Mouse (Mus musculus): Measurements from ENCODE around the gene Myrfl. TPM values are rescaled to one million over a fixed set of nuclear protein-coding genes. Genes with fewer than 3 reads are reported as not detected.
A peak's percentile ranks its signal among the peaks of the same experiment; 100 is the strongest.

The Myrfl gene
- total RNA-seq (2017): not detected in 3 replicates

- ATAC-seq (replicated peaks; ENCODE audit: insufficient number of reproducible peaks, low FRiP score, low TSS enrichment, poor library complexity, severe bottlenecking): no peak
These were observed at the start of gene Myrfl for GRCm38 (mm10) chr10:116896336-116897177. Gene Myrfl, minus strand, starts transcription at chr10:116896919.

GRCm38 (mm10) chr10:116944940-116945339 lies 48.2 kb upstream of the Myrfl start:
- ATAC-seq (replicated peaks; ENCODE audit: insufficient number of reproducible peaks, low FRiP score, low TSS enrichment, poor library complexity, severe bottlenecking): no peak

- ATAC-seq (replicated peaks; ENCODE audit: insufficient number of reproducible peaks, low FRiP score, low TSS enrichment, poor library complexity, severe bottlenecking): no peak
These were observed 47.4 kb upstream of the Myrfl start for GRCm38 (mm10) chr10:116944144-116944543.

- 0 out of 2 replicates have a peak, but pooled peaks have one; percentile 37 for ATAC-seq (replicated peaks; ENCODE audit: insufficient number of reproducible peaks, low FRiP score, low TSS enrichment, poor library complexity, severe bottlenecking)
These were observed 46.3 kb upstream of the Myrfl start for GRCm38 (mm10) chr10:116943025-116943424.

- ATAC-seq (replicated peaks; ENCODE audit: insufficient number of reproducible peaks, low FRiP score, low TSS enrichment, poor library complexity, severe bottlenecking): no peak
These were observed 38.3 kb upstream of the Myrfl start for GRCm38 (mm10) chr10:116935028-116935427.

GRCm38 (mm10) chr10:116933794-116934193 lies 37.1 kb upstream of the Myrfl start:
- no peak for ATAC-seq (replicated peaks; ENCODE audit: insufficient number of reproducible peaks, low FRiP score, low TSS enrichment, poor library complexity, severe bottlenecking)

- ATAC-seq (replicated peaks; ENCODE audit: insufficient number of reproducible peaks, low FRiP score, low TSS enrichment, poor library complexity, severe bottlenecking): no peak
These were observed 35.7 kb upstream of the Myrfl start for GRCm38 (mm10) chr10:116932418-116932817.

- ATAC-seq (replicated peaks; ENCODE audit: insufficient number of reproducible peaks, low FRiP score, low TSS enrichment, poor library complexity, severe bottlenecking): 0 out of 2 replicates have a peak, but pooled peaks have one; percentile 43
These were observed 34.9 kb upstream of the Myrfl start for GRCm38 (mm10) chr10:116931497-116932179.

- 0 out of 2 replicates have a peak, but pooled peaks have one; percentile 12 for ATAC-seq (replicated peaks; ENCODE audit: insufficient number of reproducible peaks, low FRiP score, low TSS enrichment, poor library complexity, severe bottlenecking)
These were observed 34.2 kb upstream of the Myrfl start for GRCm38 (mm10) chr10:116930936-116931335.

GRCm38 (mm10) chr10:116930506-116930905 lies 33.8 kb upstream of the Myrfl start:
- ATAC-seq (replicated peaks; ENCODE audit: insufficient number of reproducible peaks, low FRiP score, low TSS enrichment, poor library complexity, severe bottlenecking): 0 out of 2 replicates have a peak, but pooled peaks have one; percentile 36

GRCm38 (mm10) chr10:116928826-116929225 lies 32.1 kb upstream of the Myrfl start:
- ATAC-seq (replicated peaks; ENCODE audit: insufficient number of reproducible peaks, low FRiP score, low TSS enrichment, poor library complexity, severe bottlenecking): no peak

GRCm38 (mm10) chr10:116926428-116927113 lies 29.9 kb upstream of the Myrfl start:
- no peak for ATAC-seq (replicated peaks; ENCODE audit: insufficient number of reproducible peaks, low FRiP score, low TSS enrichment, poor library complexity, severe bottlenecking)

GRCm38 (mm10) chr10:116923651-116924495 lies 27.2 kb upstream of the Myrfl start:
- ATAC-seq (replicated peaks; ENCODE audit: insufficient number of reproducible peaks, low FRiP score, low TSS enrichment, poor library complexity, severe bottlenecking): no peak

GRCm38 (mm10) chr10:116922161-116922560 lies 25.4 kb upstream of the Myrfl start:
- ATAC-seq (replicated peaks; ENCODE audit: insufficient number of reproducible peaks, low FRiP score, low TSS enrichment, poor library complexity, severe bottlenecking): no peak

GRCm38 (mm10) chr10:116921416-116921815 lies 24.7 kb upstream of the Myrfl start:
- no peak for ATAC-seq (replicated peaks; ENCODE audit: insufficient number of reproducible peaks, low FRiP score, low TSS enrichment, poor library complexity, severe bottlenecking)

- no peak for ATAC-seq (replicated peaks; ENCODE audit: insufficient number of reproducible peaks, low FRiP score, low TSS enrichment, poor library complexity, severe bottlenecking)
These were observed 23.9 kb upstream of the Myrfl start for GRCm38 (mm10) chr10:116920641-116921040.

GRCm38 (mm10) chr10:116919368-116920317 lies 22.9 kb upstream of the Myrfl start:
- ATAC-seq (replicated peaks; ENCODE audit: insufficient number of reproducible peaks, low FRiP score, low TSS enrichment, poor library complexity, severe bottlenecking): no peak
